Mouse (Mus musculus): ENCODE measurements at regions not wholly inside any gene's neighbourhood (a gene's known extent, or its start where the extent isn't known, plus 50 kb on each side); places are given as distances from the start of the nearest gene placed in this dataset.

DNA sequence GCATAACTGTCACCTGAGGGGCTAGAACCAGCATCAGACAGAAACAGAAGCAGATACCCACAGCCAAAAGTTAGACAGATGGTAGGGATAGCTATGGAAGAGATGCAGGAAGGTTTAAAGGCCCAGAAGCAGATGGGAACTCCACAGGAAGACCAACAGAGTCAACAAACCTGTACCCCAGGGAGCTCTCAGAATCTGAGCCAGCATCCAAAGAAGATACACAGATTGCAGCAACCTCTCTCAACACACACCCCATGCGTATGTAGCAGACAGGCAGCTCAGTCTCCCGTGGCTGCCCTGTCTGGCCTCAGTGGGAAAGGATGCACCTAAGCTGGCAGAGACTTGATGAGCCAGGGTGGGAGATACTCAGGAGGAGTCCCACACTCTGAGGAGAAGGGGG lies 108.4 kb upstream of the Adamts3 start:
- no peak for TF ChIP-seq EP300 (IDR thresholded peaks at IDR 0.05; ENCODE audit: low read depth)
- TF ChIP-seq CTCF (IDR thresholded peaks at IDR 0.05; ENCODE audit: low read depth), result no peak

Measured in heart, postnatal 0 days (tissue).